Mouse (Mus musculus) embryonic stem cell, embryonic (primary cell): ENCODE measurements around the gene Fbxo17.

ENCODE experiments used
- CTCF ChIA-PET, 4 experiments: fragments of 300-600 bp in 2 of 4; fragments of 350-600 bp in 2 of 4; sonication (Branson Sonifier 250); formaldehyde crosslinking; loops; one replicate each; lab custom pipeline; 2022; ENCODE audit warnings: inconsistent platforms in 2 of 4; lab: Charles Lee
- POLR2A ChIA-PET, 4 experiments: fragments of 300-600 bp in 2 of 4; fragments of 350-600 bp in 2 of 4; sonication (Branson Sonifier 250); formaldehyde crosslinking; loops; one replicate each; lab custom pipeline; 2022; ENCODE audit warnings: antibody characterized with exemption in 4 of 4, inconsistent platforms in 1 of 4; lab: Charles Lee

Gene Fbxo17

DNA sequence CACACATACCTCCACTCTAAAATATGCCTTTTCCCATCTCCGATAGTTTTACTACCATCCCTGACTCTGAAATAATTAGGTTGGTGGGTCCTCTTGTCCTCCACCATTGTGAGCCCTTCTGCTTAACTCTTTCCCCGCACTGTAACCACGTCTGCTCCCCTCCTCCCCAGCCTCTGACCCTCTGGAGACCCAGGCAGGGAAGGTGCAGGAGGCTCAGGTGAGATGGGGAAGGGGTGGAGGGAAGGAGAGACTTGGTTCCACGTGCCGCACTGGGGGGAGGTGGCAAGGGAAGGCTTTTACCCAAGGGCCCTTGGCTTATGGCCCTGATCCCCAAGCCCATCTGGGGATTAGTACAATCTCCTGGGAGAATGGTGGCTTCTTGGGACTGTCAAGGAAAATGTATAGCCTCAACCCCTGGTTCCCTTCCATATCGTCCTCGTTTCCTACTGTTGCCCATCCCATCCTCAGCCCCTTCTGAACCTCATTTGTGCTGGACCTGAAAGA is 50.9 kb downstream of the Fbxo17 start, which contains the start of gene Nfkbib:
TSS of gene Nfkbib (minus strand) at position 51 of the 504 bp plus-strand sequence.
- ChIA-PET POLR2A (interaction anchor here in 1 of 4 experiments (1.0 kb wide), 1 partner anchor 13 kb away, joined by 4 read pairs; no protein-coding TSS in a partner anchor), CTCF (no interaction called here)

DNA sequence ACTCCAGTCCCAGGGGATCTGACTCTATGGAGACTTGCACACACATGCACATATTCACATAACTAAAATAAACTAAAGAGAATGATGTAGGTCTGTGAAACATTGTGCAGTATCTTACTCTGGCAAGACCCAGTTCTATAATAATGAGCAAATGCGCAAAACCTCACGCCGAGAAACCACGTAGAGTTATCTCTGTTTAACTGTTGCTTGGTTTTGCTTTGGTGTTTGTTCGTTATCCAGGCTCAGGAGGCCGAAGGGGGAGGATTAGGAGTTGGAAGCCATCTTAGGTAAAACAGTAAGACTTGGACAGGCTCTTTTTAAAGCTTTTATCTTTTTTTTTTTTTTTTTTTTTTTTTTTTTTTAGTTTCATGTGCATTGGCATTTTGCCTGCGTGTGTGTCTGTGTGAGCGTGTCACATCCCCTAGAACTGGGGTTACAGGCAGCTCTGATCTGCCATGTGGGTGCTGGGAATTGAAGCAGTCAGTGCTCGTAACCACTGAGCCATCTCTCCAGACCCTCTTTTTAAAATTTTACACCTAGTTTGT is 52.9 kb downstream of the Fbxo17 start:
- ChIA-PET CTCF (interaction anchor here in 1 of 4 experiments (0.6 kb wide), 3 partner anchors 25 to 284 kb away, joined by 3 to 6 read pairs (median 4); no protein-coding TSS in a partner anchor), POLR2A (interaction anchor here in 2 of 4 experiments (0.6 to 1.4 kb wide), 6 partner anchors 16 to 1541 kb away, joined by 3 to 6 read pairs (median 4); partner anchors contain the start of genes Mrps12 (in 1 of the 2) and Sars2 (in 1 of the 2))

DNA sequence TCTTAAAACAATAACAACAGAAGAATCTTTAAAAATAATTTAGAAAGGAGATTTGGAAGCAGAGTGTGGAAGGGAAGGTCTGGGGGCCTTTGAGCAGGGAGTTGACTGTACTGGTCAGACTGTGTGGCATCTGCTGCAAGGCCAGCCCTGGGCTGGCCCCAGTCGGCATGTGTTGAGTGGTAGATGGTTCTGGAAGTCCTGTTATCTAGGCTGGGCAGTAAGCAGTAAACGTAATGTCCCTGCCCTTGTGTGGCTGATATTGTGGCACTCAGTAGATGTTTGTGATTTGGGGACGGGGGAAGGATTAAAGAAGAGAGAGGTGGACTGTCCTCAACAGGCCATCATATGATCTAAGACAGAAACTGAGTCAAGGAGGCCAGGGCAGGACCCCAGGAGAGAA is 53.7 kb downstream of the Fbxo17 start:
- CTCF ChIA-PET = interaction anchor here in 2 of 4 experiments (1.1 to 1.4 kb wide), 2 partner anchors 9 to 10 kb away, joined by 3 to 4 read pairs; no protein-coding TSS in a partner anchor
- POLR2A ChIA-PET = interaction anchor here in 3 of 4 experiments (0.5 to 1.4 kb wide), 7 partner anchors 10 to 1542 kb away, joined by 3 to 6 read pairs (median 4); no protein-coding TSS in a partner anchor

DNA sequence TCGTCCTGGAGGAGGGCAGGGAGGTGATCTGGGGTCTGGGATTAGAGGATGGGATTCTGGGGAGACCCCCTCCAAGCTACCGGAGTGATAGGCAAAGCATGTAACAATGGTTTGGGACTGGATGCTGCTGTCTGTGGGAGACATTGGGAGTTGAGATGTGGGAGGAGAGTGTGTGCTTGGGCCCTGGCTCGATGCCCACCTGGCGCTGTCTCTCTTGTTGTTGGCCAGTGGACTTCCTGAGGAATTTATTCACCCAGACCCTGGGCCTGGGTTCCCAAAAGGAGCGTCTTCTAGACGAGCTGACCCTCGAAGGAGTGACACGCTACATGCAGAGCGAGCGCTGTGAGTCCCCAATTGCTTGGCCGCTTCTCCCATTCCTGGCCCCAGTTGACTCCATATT is 55.3 kb downstream of the Fbxo17 start:
- CTCF ChIA-PET = interaction anchor here in 2 of 4 experiments (0.6 to 1.4 kb wide), 2 partner anchors 8 to 27 kb away, joined by 3 read pairs; no protein-coding TSS in a partner anchor
- POLR2A ChIA-PET = interaction anchor here in 2 of 4 experiments (0.6 to 5.0 kb wide), 8 partner anchors 8 to 210 kb away, joined by 3 to 19 read pairs (median 4); partner anchors contain the start of genes Eif3k (in 1 of the 2), Map4k1 (in 1 of the 2), Mrps12 (in 1 of the 2) and Rinl (in 1 of the 2)

DNA sequence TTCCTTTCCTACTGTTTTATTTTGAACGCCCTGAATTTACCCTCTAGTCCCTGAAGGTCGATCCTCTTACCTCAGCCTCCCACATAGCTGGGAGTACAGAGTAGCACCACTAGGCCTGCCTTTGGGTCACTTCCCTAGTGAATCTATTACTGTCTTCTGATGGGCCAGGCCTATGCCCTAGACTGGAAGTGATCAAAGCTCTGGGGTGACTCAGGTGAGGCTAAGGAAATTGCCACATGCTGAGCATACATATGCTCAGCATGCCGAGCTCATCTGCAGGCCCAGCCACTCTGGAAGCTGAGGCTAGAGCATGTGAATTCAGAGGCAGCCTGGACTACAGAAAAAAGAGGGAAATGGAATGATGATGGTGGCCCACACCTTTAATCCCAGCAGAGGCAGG is 56.6 kb downstream of the Fbxo17 start:
- POLR2A ChIA-PET = interaction anchor here in 2 of 4 experiments (0.5 to 5.0 kb wide), 16 partner anchors 10 to 593 kb away, joined by 3 to 19 read pairs (median 4); partner anchors contain the start of genes Eif3k (in 1 of the 2), Map4k1 (in 1 of the 2), Mrps12 (in 1 of the 2) and Sars2 (in 1 of the 2)

DNA sequence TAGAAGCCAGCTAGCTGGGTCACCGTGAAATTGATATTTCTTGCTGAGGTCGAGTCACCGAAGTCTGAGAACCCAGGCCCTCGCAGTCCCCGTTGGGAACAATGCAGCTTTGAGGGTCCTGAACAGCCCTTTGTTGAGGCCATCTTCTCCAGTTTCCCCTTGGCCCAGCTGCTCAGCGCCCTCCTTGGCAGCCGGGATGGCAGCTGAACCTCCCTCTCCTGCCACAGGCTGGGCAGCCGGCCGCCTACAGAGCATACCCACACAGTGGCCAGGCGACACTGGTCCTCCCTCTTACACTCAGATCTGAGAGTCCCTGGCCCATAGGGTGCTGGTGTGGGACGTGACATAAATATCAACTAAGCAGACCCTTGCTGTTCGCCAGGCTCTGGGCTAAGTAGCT is 57.6 kb downstream of the Fbxo17 start:
- ChIA-PET POLR2A (interaction anchor here (0.6 to 5.0 kb wide), 16 partner anchors 8 to 1314 kb away, joined by 3 to 19 read pairs (median 4); partner anchors contain the start of genes Mrps12 (in 2 of the 4), Sars2 (in 2 of the 4), Eif3k (in 1 of the 4) and Map4k1 (in 1 of the 4)), CTCF (interaction anchor here in 1 of 4 experiments (1.9 kb wide), 1 partner anchor 16 kb away, joined by 5 read pairs; no protein-coding TSS in a partner anchor)

More for the DNA sequence above, 56.6 kb downstream of the Fbxo17 start:
- CTCF ChIA-PET = interaction anchor here (0.5 to 1.9 kb wide), 10 partner anchors 17 to 1697 kb away, joined by 3 to 9 read pairs (median 4); partner anchors contain the start of gene Gmfg (in 1 of the 4)

DNA sequence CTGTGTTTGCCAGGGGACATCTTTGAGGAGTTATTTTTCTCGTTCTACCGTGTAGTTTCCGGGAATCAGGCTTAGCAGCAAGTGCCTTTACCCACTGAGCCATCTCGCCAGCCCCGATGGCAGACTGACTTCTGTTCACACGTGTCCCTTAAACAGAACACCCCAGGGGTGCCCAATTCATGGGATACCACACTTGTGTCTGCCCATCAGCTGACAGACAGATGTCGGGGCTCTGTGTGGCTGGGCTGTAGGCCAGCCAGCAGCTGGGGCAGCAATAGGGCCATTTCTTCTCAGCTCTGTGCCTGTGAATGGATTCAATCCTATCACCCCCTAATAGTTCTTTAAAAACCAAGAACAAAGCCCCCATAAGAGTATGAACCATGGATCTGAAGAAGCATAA is 58.5 kb downstream of the Fbxo17 start:
- CTCF ChIA-PET = interaction anchor here in 3 of 4 experiments (0.5 to 1.3 kb wide), 4 partner anchors 9 to 54 kb away, joined by 3 to 6 read pairs (median 4); partner anchors contain the start of gene Sirt2 (in 1 of the 3)
- POLR2A ChIA-PET = interaction anchor here in 3 of 4 experiments (0.8 to 5.0 kb wide), 16 partner anchors 9 to 48 kb away, joined by 3 to 19 read pairs (median 4); partner anchors contain the start of genes Sirt2 (in 2 of the 3), Mrps12 (in 1 of the 3) and Sars2 (in 1 of the 3)

DNA sequence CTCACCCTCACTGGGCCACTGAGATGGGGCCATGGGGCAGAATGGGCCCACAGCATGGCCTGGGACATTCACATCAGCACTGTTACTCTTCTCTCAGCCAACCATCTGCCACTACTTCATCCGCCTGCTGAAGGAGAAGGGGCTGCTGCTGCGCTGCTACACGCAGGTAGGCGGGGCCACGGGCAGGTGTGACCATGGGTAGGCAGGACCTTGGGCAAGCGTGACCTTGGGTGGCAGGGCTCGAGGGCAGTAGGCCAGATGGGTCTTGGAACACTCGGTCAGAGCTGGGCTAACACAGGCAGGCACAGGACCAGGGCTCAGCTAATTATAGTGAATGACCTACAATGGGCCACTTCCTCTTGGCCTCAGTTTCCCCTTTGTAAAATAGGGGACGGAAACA is 62.2 kb downstream of the Fbxo17 start:
- ChIA-PET CTCF (interaction anchor here in 3 of 4 experiments (0.7 to 2.8 kb wide), 8 partner anchors 8 to 518 kb away, joined by 3 to 25 read pairs (median 6); partner anchors contain the start of genes Mrps12 (in 1 of the 3), Rinl (in 1 of the 3), Sars2 (in 1 of the 3) and Sirt2 (in 1 of the 3)), POLR2A (interaction anchor here in 3 of 4 experiments (1.0 to 6.5 kb wide), 6 partner anchors 11 to 104 kb away, joined by 3 to 47 read pairs (median 4); partner anchors contain the start of genes Rinl (in 1 of the 3) and Sirt2 (in 1 of the 3))

DNA sequence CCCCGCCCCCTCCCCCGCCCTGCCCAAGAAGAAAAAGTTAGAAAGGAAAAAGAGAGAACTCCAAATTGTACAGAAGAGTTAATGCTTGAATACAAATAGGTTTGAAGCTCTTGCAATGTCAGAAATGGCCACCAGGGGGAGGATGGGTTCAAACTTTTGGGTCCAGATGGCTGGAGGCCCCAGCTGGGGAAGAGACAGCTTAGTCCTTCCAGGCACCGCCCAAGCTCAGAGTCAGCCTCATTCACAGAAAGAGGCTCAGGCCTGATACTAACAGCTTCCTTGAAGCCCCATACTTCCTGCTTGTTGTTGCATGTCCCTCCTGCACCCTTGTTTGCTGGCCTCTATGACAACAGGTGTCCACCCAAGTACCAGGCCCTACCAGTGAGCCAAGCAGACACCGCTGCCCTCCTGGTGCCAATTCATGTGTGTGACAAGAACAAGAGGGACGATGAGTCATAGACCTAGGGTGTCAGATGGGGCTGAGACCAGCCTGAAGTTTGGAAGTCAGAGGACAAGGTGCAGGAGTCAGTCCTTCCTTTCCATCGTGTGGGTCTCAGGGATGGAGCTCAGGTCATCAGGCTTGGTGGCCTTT is 63.6 kb downstream of the Fbxo17 start:
- ChIA-PET POLR2A (interaction anchor here (0.5 to 6.5 kb wide), 61 partner anchors 9 to 388 kb away, joined by 3 to 47 read pairs (median 4); partner anchors contain the start of genes Mrps12 (in 3 of the 4), Sars2 (in 3 of the 4), Rinl (in 2 of the 4) and Sirt2 (in 2 of the 4)), CTCF (interaction anchor here (0.5 to 2.8 kb wide), 80 partner anchors 9 to 1349 kb away, joined by 3 to 36 read pairs (median 4); partner anchors contain the start of genes Sirt2 (in 3 of the 4), Rinl (in 2 of the 4), Actn4 (in 1 of the 4) and Eif3k (in 1 of the 4))

DNA sequence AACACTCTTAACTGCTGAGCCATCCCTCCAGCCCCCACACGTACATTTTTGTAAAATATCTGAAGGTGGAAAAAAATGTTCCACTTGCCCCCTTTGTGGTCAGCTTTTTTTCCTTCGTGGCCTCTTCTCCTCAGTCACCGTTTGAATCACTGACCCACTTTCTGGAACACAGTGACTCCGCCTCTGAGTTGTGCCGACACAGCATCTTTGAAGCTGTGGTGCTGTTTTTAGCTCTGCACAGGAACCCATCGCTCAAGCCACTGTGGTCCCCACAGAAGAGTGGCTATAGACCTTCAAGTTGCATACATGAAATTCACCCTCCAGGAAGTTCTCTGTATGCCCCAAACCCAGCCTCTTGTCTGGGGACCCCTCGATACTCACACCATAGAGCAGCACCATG is 64.3 kb downstream of the Fbxo17 start:
- ChIA-PET CTCF (interaction anchor here (0.6 to 2.2 kb wide), 15 partner anchors 9 to 259 kb away, joined by 3 to 36 read pairs (median 5); partner anchors contain the start of genes Actn4 (in 1 of the 4), Mrps12 (in 1 of the 4), Rinl (in 1 of the 4) and Sars2 (in 1 of the 4)), POLR2A (interaction anchor here in 3 of 4 experiments (1.0 to 6.5 kb wide), 21 partner anchors 9 to 258 kb away, joined by 3 to 47 read pairs (median 5); partner anchors contain the start of genes Actn4 (in 1 of the 3), Mrps12 (in 1 of the 3), Rinl (in 1 of the 3) and Sars2 (in 1 of the 3))

DNA sequence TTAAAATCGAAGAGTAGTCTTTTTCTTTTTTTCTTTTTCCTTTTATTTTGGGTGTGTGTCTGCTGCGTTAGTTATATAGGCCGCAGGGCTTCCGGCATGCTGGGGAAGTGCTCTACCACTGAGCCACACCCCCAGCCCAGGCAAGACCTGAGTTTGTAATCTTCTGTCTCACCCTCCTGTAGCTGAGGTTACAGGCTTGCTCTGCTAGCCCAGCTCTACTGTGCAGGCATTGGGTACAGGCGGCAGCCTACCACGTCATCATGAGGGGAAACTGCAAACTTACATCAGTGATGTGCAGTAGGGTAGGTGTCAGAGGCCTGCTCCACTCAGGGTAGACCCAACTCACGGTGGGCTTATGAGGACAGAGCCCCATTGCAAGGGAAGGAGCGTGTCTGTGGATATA is 64.7 kb downstream of the Fbxo17 start:
- POLR2A ChIA-PET = interaction anchor here (0.9 to 6.5 kb wide), 12 partner anchors 9 to 258 kb away, joined by 3 to 47 read pairs (median 5); partner anchors contain the start of gene Rinl (in 1 of the 4)
- CTCF ChIA-PET = interaction anchor here in 3 of 4 experiments (0.6 to 2.1 kb wide), 5 partner anchors 9 to 99 kb away, joined by 3 to 36 read pairs (median 3); partner anchors contain the start of gene Rinl (in 1 of the 3)

DNA sequence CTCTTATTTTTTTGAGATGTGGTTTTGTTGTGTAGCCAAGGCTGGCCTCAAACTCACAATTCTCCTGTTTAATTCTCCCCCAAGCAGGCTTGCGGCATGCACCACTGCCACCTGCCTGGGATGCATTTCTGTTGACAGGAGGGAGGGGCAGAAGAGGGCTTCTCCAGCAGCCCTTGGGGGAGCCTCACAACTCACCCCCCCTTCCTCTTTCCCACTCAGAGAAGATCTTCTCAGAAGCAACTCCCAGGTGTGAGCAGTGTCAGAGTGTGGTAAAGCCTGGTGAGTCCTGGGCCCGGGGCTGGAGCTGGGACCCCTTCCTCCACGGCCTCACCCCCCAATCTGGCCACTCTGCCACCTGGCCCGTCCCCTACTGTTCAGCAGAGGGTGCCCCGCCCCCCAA is 68.6 kb downstream of the Fbxo17 start:
- ChIA-PET POLR2A (interaction anchor here in 3 of 4 experiments (0.6 to 2.2 kb wide), 18 partner anchors 10 to 393 kb away, joined by 3 to 12 read pairs (median 4); partner anchors contain the start of genes Fbxo27 (in 1 of the 3), Med29 (in 1 of the 3), Paf1 (in 1 of the 3) and Sirt2 (in 1 of the 3)), CTCF (interaction anchor here (0.6 to 3.4 kb wide), 8 partner anchors 8 to 255 kb away, joined by 3 to 12 read pairs (median 3); partner anchors contain the start of genes Mrps12 (in 2 of the 4) and Sars2 (in 2 of the 4))
